Mouse (Mus musculus): ENCODE measurements around the gene Dchs2.

The Dchs2 gene

DNA sequence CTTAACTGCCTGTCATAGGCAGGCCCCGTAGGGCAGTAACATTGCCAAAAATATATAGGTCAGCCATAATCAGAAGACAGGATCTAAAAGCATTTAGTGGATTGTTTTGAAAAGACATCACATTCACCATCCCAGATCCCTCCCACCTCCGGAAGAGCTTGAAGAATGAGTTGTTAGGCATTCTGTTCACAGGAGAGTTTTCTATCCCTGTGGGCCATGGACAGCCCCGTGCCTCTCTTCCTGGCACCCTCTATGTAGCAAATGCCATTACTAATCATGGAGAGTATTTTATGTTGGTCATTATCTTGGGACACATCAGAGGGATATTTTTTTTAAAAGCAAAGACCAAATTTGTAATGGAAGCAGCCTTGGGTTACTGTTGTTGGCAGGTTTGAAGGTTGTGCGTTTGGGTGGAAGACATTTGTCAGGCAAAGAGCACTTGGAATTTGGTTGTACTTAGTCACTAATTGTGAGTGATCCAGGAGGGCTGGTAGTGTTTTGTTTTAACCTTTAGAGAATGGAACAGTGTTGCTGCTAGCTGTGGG lies 122.3 kb downstream of the Dchs2 start:
- DNase-seq (ENCODE audit: low read depth in 2 of 2, low spot score in 2 of 2), result no peak

DNA sequence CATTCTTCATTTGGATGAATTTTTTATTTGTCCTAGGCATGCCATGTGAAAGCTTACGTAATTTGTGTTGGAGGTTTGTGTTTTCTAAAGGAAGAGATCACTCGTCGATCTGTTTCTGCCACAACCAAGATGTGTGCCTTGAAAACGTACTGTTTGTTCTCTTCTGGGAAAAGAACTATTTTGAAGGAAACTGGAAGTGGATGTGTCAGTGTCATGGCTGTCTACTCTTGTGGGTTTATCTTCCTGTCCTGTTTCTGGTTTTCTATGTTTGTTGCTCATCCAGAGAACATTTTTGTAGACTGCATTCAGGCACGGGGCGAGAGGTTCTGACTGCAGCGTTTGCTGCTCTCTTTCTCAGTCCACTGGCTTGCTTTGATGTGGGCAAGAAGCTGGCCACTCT lies 124.2 kb downstream of the Dchs2 start:
- DNase-seq (ENCODE audit: low read depth in 2 of 2, low spot score in 2 of 2), result no peak

DNA sequence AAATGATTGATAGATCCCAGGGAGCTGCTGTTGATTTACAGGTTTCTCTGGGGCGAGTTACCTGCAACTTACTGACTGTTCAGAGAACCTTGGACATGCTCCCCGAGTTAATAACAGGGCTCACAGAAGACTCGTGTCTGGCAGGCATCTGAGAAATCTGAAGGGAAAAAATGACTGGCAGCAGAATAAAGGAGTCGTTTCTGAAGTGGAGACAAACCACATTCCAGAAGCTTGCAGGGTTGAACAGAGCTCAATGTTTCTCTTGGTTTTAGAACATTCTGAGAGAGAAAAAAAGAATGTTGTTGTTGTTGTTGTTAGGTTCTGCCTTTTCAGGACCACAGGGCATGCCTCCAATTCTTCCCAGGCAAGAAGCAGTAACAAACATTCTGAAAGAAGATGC lies 131.7 kb downstream of the Dchs2 start:
- no peak for DNase-seq (ENCODE audit: low read depth in 2 of 2, low spot score in 2 of 2)

DNA sequence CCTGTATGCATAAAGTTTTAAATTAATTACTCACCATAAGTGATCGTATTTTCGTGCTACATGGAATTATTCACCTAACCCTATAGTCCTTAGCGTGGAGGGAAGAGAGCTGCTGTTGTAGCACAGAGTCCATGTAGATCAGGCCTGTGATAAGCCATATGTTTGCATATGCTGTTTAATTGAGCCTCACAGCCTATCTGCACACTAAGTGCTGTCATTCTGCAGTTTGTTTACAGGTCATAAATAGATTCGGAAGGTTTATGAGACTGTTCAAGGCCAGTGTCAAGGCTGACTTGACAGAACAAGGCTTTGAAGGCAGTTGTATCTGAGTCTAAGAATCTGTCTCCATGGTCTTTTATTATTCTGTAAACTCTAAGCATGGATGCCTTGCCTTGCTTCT lies 138.3 kb downstream of the Dchs2 start:
- no peak for DNase-seq (ENCODE audit: low read depth in 2 of 2, low spot score in 2 of 2)

DNA sequence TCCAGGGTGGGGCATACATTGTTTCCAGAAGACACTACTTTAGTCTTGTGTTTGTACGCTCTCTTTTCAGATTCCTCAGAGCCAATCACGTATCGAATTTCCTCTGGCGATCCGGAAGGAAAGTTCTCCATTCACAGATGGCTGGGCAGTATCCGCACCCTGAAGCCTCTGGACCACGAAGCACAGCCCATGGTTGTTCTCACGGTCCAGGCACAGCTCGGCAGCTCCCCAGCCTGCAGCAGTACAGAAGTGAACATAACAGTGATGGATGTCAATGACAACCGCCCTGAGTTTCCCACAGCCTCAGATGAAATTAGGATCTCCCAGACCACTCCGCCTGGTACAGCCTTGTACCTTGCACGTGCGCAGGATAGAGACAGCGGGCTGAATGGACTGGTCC lies 142.5 kb downstream of the Dchs2 start:
- DNase-seq (ENCODE audit: low read depth in 2 of 2, low spot score in 2 of 2), result no peak

DNA sequence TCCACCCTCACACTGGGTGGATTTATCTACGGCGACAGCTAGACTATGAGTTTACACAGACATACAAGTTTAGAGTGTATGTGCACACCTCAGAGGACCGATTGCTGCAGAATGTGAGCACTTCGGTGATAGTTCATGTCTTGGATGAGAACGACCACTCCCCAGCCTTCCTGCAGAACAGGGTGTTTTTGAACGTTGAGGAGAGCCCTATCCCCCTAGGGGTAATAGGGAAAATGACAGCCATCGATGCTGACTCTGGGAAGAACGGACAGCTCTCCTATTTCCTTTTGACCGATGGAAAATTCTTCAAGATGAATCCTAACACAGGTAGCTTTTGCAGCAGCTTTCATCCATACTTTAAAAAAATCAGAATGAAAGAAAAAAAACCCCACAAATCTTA lies 143.2 kb downstream of the Dchs2 start:
- no peak for DNase-seq (ENCODE audit: low read depth in 2 of 2, low spot score in 2 of 2)

DNA sequence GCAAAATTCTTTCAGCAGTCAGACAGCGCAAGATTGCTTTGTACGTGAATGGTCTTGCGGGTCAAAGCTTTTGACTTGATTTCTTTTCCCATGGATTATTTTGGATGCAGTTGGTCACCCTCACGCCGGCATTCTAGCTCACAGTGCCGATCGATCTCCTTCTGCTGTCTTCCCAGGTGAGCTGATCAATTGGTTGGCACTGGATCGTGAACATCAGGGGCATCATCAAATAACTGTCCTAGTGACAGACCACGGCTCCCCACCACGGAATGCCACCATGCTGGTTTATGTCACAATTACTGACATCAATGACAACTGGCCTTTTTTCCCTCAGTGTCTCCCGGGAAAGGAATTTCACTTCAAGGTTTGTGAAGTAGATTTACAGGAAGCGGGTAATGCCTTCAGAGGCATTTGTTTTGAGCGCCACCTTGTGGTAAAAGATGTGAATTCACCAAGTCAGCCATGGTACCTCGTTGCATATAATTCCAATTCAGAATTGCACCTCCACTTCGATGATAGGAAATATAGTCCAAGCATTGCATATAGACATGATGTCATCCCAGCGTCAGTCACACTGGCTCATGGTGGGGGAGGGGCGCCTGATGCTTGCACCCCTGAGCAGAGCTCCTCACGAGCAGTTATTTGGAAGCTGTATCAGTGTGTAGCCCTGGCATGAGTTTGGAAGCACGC lies 146.0 kb downstream of the Dchs2 start:
- no peak for DNase-seq (ENCODE audit: low read depth in 2 of 2, low spot score in 2 of 2)

DNA sequence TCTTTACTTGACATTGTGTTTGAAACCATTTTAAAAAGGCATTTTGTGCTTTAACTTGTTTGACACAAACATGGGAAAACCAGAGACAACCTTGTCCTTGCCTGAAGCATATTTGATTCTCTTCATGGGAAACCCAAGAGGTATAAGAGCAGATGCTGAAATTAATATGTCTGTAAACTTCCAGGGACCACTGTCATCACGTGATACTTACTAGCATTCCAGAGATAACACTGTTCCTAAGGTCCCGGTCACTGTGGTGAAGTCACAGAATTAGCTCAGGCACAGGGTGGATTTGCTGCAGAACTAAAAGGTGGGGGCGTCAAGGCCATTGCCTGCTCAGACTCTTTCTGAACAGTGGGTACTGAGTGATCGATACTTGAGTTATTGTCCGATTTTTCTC lies 148.0 kb downstream of the Dchs2 start:
- no peak for DNase-seq (ENCODE audit: low read depth in 2 of 2, low spot score in 2 of 2)

DNA sequence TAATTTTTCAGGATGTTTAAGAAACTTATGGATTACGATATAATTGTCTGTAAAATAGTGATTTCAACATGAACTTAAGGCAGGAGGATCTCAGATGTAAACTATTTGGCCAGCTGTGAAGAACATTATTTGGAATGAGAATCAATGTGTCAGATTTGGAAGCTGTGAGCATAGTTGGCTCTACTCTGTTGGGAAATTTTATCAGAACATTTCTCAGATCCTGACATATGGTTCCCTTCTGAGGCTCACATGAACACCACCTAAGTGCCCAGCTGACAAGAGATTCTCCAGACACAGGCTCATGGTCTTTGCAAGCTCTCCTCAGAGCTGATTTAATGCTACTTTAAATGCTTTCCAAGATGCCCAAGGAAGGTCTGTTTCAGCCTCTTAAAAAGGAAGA lies 156.1 kb downstream of the Dchs2 start:
- no peak for DNase-seq (ENCODE audit: low read depth in 2 of 2, low spot score in 2 of 2)

DNA sequence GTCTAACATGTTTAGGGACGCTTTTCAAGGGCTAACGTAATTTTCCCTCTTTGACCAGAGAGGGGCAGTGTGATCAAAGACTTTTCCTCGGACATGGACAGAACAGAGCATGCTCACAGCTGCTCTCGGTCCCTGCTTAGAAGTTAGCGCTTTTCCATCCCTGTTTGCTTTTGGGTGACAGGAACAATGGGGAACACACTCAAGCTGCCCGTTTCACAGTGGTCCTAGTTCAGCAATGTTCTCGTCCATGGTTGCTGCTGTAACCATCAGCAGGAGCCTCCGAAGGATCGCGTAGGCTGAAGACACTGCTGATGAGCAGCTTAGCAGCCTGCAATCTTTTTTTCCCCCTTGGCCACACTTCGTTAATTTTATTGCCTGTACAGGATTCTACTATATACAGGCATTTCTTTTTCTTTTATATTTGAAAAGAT lies 159.2 kb downstream of the Dchs2 start:
- no peak for DNase-seq (ENCODE audit: low read depth in 2 of 2, low spot score in 2 of 2)

DNA sequence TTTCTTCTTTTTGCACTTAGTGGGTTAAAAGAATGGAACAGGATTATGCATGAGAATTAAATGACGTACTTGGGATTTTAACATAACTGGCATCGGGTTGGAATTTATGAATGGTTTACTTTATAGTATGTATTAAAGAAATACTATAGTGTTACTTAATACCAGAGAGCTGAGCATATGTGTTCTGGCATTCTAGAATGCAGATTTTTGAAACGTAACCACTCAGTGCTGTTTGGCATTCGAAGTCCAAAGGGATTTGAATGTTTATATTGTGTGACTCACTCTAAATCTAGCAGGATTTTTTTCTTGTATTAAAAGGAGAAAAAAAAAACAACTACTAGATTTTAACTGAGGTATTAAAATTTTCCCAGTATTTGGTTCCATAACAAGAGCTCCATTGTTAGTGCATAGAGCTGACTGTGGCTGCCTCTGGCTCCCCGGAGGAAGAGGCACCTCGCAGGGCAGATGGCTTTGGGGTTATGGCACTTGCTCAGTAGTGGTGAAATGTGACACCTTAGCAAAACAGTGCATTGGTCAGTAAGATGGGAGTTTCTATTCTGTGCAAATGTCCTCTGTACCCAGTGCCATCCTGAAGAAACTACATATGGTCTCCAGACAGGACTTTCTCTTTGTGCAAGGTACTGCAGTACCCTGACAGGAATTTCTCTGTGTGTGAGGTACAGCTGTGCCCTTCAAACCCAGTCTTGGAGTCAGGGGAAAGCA lies 160.5 kb downstream of the Dchs2 start:
- no peak for DNase-seq (ENCODE audit: low read depth in 2 of 2, low spot score in 2 of 2)

DNA sequence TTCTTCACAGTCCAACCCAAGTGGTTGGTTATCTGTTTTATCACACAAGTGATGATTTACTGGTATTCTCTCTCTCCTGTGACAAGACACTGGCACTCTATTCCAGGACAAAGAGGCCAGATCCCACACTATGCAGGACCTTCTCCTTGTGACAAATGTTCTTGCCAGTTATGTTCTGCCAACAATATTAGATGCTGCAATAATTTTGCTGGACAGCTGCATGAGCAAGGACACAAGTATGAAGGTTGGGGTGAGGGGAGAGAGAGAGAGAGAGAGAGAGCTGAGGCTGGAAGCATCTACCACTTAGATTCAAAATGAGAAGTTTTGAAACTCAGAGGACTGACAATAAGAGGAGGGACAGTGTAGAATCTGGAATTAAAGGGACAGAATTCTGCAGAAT lies 162.7 kb downstream of the Dchs2 start:
- no peak for DNase-seq (ENCODE audit: low read depth in 2 of 2, low spot score in 2 of 2)

DNA sequence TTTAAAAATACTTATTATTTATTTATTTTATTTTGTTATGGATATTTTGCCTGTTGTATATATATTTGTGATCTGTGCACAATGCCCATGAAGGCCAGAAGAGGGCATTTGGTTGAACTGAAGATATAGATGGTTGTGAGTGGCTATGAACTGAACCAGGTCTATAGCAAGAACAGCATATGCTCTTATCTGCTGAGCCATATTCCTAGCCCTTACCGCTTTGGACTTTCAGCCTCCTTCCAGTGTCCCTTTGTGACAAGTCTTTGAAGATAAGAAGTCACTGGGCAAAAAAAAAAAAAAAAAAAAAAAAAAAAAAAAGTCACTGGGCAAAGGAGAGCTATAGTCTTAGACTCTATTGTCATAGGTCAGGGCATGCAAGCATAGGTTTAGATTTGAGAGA lies 163.2 kb downstream of the Dchs2 start:
- no peak for DNase-seq (ENCODE audit: low read depth in 2 of 2, low spot score in 2 of 2)

DNA sequence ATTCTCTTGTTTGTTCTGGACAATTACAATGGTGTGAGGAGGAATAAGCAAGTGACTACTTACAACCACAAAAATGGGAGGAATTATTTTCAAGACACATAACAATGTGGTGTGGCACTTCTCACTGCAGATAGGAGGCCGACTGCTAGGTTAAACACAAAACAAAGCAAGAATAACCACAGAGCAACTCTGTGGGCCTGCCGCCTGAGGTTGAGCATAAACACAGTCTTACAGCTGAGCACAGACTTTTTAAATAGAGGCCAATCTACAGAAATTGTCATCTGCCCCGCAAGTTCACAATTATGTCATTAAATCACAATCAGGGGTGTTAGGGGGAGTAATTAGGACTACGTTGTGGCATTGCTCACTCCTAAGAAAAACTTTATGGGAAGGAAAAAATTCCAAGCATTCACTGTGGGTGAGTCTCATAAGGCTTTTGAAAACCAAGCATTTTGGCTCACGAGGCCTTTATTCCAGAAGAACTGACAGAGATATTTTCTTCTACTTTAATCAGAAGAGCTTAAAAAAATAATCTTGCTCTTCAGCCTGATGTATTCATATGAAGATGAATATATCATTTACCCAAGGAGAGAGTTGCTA lies 172.1 kb downstream of the Dchs2 start:
- no peak for DNase-seq (ENCODE audit: low read depth in 2 of 2, low spot score in 2 of 2)

DNA sequence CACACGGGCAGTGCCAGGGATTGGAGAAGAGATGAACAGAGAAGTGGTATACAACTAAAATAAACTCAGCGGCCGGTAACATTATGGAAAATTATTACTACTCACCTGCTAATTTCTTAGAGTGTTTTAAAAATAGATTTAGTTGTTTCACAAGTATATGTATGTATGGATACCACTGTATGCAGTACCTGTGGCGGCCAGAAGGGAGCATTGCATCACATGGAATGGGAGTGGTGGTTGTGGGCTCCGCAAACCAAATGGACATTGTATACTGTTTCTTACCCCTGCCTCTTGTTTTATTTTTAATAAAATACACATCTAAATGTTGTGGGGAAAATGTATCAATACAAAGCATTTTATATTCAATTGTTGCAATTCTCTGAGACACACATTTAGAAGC lies 176.1 kb downstream of the Dchs2 start:
- no peak for DNase-seq (ENCODE audit: low read depth in 2 of 2, low spot score in 2 of 2)

DNA sequence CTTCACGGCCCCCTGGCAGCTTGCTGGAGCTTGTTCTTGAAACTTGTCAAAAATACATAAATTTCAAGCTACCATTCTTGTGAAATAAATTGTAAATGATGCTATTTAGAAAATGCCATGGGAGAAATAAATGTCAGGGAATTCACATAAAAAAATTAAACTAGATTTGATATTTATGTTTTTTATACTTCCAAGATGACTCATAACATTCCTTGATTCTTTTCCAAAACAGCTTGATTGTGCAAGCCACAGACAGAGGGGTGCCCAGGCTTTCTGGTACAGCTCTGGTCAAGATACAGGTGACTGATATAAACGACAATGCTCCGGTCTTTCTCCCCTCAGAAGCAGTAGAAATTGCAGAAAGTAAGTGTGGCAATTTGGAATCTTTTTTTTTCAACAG lies 218.2 kb downstream of the Dchs2 start:
- DNase-seq (ENCODE audit: low read depth in 2 of 2, low spot score in 2 of 2), result no peak

DNA sequence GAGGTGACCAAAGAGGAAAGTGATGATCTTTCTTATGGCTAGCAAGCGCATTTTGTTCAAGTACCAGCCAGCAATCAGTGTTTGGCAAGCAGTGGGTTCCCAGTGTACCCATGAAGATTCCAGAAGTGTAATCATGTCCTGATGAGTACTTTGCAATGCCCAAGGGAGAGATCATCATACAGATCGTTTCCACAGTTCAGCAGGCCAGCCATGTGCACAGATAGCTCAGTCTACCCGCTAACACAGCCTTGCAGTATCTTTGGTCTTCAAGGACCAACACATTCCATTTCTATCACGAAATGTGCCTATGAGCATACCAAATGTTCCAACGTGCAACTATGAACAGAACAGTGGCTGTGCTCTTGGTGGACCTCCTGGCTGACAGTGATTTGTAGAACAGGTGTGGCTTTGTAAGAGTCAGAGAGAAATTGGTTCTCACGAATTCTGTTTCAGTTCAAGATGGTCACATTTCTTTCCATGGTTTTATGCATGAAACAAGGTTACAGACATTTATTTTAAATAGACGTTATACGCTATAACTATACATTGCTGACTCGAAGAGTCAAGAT lies 240.8 kb downstream of the Dchs2 start:
- no peak for DNase-seq (ENCODE audit: low read depth in 2 of 2, low spot score in 2 of 2)

DNA sequence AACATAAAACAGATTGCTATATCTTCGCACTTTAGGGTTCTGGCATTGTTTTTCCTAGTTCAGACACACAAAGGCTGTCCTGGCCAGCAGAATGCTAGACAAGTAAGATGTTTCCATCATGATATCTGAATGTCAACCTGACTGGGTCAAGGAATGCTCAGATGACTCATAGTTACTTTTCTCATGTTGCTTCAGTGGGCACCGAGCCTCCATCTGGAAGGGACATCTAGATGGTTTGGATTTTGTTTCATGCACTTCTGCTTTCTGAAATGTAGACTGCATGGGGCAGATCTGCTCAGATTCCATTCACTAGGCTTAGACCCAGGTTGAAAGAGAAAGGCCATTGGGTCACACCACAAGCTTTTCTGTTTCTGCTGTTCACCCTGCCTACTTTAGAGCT lies 242.1 kb downstream of the Dchs2 start:
- DNase-seq (ENCODE audit: low read depth in 2 of 2, low spot score in 2 of 2), result no peak

DNA sequence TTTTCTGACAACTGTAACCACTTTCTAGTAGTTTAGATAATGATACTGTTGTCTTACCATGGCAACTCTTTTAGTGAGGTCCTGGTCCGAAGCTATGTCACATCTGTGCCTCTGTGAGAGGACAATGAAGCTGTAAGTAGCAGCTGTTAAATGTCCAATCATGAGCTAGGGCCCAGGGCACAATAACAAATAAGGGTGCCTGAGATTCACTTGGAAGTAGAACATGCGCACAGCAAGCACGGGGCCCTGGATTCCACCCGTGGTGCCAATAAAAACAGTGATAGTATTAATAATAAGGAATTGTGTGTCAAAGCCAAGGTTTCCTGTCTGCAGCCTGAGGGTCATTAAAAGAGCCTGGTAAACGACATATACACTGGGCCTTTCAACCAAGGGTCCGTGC lies 246.6 kb downstream of the Dchs2 start:
- DNase-seq (ENCODE audit: low read depth in 2 of 2, low spot score in 2 of 2), result no peak

DNA sequence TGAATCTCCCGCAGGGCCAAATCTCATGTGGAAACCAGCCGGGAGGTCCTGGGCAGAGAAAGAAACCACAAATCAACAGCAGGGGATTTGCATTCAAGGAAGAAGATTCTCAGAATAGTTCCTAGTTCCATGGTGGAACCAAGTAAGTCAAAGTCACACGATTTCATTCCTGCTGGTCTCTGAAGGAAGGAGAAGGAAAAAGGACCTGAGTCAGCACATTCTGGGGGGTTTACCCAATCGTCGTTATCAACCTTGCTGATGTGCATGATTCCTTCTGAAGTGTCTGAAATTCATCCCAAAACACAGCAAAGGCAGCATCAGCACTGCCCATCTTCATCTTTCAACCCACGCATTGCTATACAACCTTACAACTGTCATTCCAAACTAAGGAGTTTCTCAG lies 249.1 kb downstream of the Dchs2 start:
- DNase-seq (ENCODE audit: low read depth in 2 of 2, low spot score in 2 of 2), result no peak

Data from CD8-positive naive resting alpha-beta T cell, adult 2 months (primary cell).